Mouse (Mus musculus) thymus, postnatal 36 days (tissue): Measurements from ENCODE around the gene Il17rb.

ENCODE experiments used
- DNase-seq, 2 experiments: peaks; one replicate each; pipeline ENCODE4 v3.0.0; 2022; ENCODE audit warnings: mixed read lengths in 2 of 2

The Il17rb gene

DNA sequence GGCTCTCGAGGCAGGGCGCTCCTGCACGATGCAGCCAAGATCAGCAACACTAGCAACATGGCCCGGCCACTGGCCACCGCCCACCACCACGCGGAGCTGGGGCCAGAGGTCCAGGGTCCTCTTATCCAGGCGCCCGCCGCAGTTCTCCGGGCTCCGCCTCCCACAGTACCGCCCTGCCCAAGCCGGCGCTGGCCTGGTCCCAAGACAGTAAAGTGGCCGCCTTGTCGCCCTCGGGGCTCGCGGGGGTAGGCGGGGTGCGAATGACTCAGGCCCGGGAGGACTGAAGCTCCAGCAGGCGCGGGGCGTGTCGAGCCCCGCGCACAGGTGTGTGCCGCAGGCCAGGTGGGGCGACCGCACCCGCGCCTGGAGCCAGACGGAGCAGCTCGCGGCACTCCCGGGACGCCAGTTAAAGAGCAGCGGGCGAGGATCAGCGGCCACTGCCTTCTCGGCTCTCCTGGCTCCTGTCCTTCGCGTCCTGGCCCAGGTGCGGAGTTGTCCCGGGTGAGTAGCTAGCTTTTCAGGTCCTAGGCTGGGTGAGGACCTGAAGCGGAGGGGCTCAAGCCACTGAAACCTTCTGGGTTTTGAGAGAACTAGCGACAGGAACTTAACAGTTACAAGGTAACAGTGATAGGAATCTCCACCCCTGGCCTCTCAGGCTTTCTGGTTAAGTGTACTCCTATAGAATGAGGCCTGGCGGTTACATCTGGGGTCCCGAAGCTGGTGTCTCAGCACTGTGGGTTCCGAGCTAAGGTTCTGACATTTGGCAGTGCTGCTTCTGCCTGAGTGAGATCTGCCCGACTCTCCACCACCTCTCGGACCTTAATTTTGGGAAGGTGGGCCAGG, at the start of gene Il17rb, which contains the start of gene Chdh:
TSS of gene Il17rb (minus strand) at position 164 of the 843 bp plus-strand sequence.
TSS of gene Chdh (plus strand) at position 291 of the 843 bp plus-strand sequence.
- peak; percentile 56 to 61 for DNase-seq

GRCm38 (mm10) chr14:30056031-30056766, 47.5 kb upstream of the Il17rb start:
- DNase-seq = no peak

DNA sequence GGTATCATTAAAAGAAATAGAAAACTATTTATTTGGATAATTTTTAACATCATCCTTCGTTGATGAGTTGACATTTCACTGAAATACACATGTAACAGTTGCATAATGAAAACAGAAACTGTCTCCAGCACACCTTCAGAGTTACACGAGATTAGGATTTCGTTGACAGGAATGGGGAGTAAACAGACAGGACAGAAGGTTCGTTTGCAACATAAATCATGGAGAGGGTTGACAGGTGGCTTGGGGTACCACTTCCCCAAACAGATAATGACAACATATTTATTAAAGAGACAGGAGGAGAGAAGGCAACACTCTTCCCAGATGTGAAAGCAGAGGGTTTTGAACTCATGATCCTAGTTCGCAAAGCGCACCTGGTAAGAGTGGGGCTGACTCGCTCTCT, 46.2 kb upstream of the Il17rb start:
- DNase-seq = no peak

DNA sequence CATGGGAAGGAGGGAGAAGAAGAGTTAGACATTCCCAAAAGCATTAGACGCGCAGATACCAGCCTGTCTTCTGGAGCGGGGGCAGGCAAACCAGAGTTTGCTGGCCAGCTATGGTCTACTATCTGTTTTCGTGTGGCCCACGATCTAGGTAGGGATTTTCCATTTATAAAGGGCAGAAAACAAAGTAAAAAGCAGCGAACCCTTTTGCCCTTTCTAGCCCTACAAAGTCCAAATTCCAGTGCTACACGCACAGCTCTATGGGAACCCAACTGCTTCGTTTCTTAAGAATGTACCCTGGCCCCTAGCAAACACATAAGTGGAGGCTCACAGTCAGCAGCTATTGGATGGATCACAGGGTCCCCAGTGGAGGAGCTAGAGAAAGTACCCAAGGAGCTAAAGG, 41.6 kb upstream of the Il17rb start:
- DNase-seq = no peak

GRCm38 (mm10) chr14:30048049-30048448, 39.4 kb upstream of the Il17rb start:
- no peak for DNase-seq

DNA sequence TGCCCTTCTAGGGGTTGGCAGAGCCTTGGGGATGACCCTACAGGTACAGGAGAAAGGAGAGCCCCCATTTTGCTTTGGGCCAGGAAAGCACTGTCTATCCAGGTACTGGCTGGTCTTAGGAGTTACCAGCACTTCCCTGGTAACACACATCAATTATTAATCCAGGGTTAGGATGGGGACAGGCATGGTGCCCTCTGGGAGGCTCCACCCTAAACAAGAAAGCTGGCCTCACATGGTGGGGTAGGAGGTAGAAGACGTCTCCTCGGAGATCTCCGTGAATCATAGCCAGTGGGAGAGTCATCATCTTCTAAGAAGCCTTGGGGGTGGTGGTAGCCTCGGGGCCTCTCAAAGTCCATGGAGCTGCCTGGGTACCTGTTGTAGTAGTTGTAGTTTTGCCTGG, 38.3 kb upstream of the Il17rb start:
- no peak for DNase-seq

DNA sequence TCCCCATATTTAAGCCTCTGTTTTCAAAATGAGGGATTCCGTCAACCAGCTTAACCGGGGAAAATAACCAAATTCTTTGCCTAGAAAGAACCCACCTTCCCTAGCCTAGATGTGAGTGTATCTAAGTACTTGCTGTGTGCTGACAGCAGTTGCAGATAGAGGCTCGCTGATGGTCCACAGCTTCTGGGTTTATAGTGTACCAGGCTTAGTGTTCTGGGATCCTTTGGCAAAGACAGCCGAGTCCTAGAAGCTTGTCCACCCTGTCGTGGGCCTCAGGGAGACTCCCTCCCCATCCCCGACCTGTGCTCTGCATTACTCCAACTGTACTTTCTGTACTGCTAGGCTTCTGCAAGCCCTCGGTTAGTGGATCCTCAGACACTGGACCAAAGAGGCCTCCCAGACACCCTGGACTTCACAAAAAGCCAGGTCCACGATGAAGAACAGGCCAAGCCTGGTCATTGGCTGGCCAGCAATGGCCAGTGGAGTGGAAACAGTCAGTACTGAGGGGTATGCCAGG, 37.1 kb upstream of the Il17rb start:
- DNase-seq = no peak

GRCm38 (mm10) chr14:30045239-30045638, 36.5 kb upstream of the Il17rb start:
- no peak for DNase-seq

- DNase-seq = no peak
Measured at GRCm38 (mm10) chr14:30043356-30043940, 34.8 kb upstream of the Il17rb start.

GRCm38 (mm10) chr14:30041836-30042235, 33.1 kb upstream of the Il17rb start:
- no peak for DNase-seq

DNA sequence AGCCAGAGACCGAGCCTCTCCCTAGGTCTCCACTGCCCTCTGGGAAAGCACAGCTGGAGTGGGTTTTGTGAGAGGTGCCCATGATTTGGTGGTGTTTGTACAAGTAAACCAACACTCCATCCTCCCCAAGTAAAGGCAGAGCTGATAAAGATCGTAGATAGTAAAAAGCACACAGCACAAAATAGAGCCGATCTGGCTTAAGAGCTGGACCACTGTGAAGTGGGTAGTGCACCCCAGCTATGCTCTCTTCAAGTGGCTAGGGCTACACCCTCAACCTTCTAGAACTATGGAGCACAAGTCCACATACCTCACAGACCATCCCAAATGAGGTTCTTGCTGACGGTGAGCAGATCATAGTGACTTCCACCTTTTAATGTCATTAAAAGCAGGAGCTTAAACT, 30.7 kb upstream of the Il17rb start:
- DNase-seq = no peak

DNA sequence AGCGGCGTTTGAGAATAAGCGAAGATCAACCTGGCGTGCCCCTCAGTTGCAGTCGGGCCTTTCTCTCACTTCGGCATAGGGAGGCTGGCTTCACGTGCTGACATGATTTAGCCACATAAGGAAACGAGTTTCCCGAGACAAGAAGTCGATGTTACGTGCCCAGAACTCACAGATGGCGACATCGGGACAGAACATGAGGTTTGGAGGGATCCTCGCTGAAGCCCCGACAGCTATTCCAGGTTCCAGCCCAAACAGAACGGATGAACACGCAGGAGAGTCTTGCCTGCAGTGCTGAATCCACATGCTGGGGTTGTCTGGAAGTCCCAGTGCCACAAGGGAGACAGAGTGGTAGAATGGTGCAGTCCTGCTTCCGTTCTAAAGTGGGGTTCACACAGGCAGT, 29.7 kb upstream of the Il17rb start:
- DNase-seq = no peak

GRCm38 (mm10) chr14:30033405-30033804, 24.7 kb upstream of the Il17rb start:
- DNase-seq = peak in 1 of 2 experiments; percentile 6

- peak; percentile 73 to 75 for DNase-seq
Measured at GRCm38 (mm10) chr14:30027378-30027777, 18.7 kb upstream of the Il17rb start.

- DNase-seq = no peak
Measured at GRCm38 (mm10) chr14:30024387-30024786, 15.7 kb upstream of the Il17rb start.

DNA sequence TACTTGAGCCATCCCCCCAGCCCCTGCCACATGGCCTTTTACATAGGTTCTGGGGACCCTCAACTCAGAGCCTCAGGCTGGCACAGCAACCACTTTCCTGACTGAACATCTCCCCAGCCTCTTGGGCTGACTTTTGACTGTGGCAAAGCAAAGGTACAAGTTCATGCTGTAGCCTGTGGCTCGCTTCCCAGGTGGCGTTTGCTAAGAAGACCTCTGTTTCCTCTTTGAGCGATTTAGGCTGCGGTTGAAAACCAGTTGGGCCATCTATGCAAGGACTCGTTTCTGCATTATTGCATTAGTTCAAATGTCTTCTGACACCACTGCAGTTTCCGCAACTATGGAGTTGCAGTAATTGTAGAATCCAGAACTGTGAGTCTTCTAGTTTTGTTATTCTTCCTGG, 13.8 kb upstream of the Il17rb start:
- peak; percentile 46 to 55 for DNase-seq

GRCm38 (mm10) chr14:30019792-30020575, 11.3 kb upstream of the Il17rb start:
- DNase-seq = peak in 1 of 2 experiments; percentile 27

DNA sequence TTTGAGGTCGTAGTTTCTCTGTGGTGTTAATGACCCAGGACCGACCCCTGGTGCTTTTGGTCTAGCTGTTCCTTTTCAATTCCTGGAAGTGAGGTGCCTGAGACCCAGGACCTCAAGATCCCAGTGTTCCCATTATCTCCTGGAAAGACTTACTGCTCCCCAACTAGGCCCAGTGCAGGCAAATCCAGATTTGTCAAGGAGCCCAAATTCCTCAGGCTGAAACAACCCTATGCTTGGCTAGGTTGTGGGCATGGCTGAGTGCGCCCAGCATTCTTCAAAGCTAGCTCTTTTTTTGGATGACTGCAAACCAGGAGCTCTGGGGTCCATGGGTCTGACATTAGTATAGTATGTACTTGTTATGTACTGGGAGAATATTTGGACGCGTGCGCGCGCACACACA, 10.7 kb upstream of the Il17rb start:
- no peak for DNase-seq

GRCm38 (mm10) chr14:30018846-30019245, 10.2 kb upstream of the Il17rb start:
- no peak for DNase-seq

DNA sequence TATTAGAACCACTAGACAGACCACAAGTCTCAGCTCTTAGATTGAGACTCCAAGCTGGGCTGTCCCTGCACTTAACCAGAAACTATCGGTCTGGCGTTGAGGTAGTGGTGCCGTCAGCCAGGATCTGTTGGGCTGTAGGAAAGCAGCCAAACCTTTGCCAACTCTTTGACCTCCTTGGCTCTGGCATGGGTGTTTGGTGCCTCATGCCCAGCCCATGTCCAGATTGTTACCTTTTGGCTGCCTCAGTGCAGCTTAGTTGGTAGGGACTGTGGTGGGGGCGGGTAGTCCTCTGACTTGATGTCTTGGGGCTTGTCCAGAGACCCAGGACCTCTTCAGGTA, 9.7 kb upstream of the Il17rb start:
- DNase-seq = no peak

DNA sequence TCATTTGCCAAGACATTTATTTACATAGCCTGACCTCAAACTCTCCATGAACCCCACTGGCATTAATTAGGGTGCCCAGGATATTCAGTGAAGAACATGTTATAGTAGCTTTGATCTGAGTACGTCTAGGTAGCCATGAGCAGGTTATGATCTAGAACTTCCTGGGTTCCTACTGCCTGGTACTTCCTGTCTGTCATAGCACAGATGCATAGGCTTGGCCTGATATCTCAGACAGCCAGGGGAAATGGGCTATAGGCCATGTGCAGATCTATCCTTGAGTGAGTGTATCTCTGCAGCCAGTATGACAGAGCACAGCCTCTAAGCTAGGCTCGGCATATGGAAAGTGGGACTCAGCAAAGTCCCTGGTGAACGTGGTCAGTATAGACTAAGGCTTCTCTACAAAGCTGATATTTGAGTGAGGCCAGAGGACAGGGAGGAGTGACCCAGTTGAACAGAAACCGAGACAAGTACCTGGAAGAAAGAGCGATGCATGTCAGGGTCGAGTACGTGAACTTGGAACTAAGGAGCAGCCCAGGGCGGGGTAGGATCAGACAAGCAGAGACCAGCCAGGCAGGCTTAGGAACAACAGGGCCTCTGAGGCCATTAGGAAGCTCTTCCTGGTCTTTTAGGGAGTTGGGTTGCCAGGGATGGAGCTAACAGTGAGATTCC, 9.2 kb upstream of the Il17rb start:
- DNase-seq = no peak

DNA sequence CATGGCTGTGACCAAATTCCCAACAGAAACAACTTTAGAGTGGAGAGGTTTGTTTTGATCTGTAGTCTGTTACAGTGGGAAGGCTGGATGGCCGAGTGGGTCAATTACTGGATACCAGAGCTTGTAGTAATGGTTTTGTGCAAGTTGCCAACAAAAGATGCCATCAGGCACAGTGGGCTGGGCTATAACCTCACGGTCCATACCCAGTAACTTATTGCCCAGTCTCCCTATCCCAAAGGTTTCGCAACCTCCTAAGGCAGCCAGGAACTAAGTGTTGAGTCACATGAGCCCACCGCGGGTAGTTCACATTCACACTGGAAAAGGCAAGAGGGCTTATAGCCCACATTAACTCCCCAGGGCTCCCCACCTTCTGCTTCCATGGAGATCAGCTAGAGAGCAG, 8.0 kb upstream of the Il17rb start:
- no peak for DNase-seq
